Mouse (Mus musculus) heart, embryonic 10.5 days (tissue): ENCODE measurements at regions not wholly inside any gene's neighbourhood (a gene's known extent, or its start where the extent isn't known, plus 50 kb on each side); places are given as distances from the start of the nearest gene placed in this dataset.
A peak's percentile ranks its signal among the peaks of the same experiment; 100 is the strongest.

Experiments
- DNase-seq: peaks from one replicate; pipeline ENCODE4 v3.0.0-alpha.2; 2017; ENCODE audit warnings: low spot score
- H3K27ac ChIP-seq: fragments of 300-500 bp; sonication (generic); 2 replicates; pipeline ENCODE4 v1.5.1; 2016; ENCODE audit warnings: mild to moderate bottlenecking
- H3K27me3 ChIP-seq: fragments of 300-500 bp; sonication (generic); 2 replicates; pipeline ENCODE4 v1.6.1; 2016; ENCODE audit warnings: mild to moderate bottlenecking; ENCODE audit not compliant: poor library complexity, insufficient read depth, severe bottlenecking
- H3K36me3 ChIP-seq: fragments of 300-500 bp; sonication (generic); 2 replicates; pipeline ENCODE4 v1.6.1; 2016; ENCODE audit warnings: mild to moderate bottlenecking, moderate library complexity
- H3K4me1 ChIP-seq: fragments of 300-500 bp; sonication (generic); 2 replicates; pipeline ENCODE4 v1.6.1; 2016; ENCODE audit warnings: mild to moderate bottlenecking
- H3K4me3 ChIP-seq: fragments of 300-500 bp; sonication (generic); 2 replicates; pipeline ENCODE4 v1.5.1; 2016; ENCODE audit warnings: mild to moderate bottlenecking, moderate library complexity
- H3K9me3 ChIP-seq: fragments of 300-500 bp; sonication (generic); 2 replicates; pipeline ENCODE4 v1.6.1; 2016; ENCODE audit warnings: mild to moderate bottlenecking, moderate library complexity
- WGBS: fragments of 180-500 bp; shearing (Covaris S2); methylation state at CpG from one replicate; pipeline ENCODE4 v1.1.7; 2016; 5-methylcytosine and 5-hydroxymethylcytosine counted together

DNA sequence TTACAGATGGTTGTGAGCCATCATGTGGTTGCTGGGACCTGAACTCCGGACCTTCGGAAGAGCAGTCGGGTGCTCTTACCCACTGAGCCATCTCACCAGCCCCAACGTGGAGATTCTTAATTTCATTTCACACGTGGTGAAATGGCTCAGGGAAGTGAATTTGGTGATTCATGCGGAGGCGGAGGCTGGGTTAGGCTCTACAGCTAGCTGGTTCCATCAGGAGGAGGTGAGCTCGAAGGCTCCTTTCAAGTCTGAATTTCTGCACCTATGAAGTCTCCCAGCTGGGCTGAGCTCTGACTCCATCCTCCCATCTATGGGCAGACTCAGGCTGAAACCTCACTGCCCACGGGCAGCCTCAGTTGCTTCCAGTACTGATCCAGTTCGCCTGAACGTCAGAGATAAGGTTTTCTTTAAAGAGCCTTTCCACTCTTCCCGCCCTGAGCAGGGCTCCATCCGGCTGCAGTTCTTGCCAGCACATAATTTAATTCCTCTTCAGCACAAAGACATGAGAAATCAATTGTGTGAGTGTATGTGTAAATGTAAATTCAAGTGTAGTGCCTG lies 103.5 kb upstream of the Chd6 start:
- no peak overlapping the region for H3K27ac ChIP-seq
- WGBS = 72% methylated on average over 13 of the region's 13 CpGs
- no peak for DNase-seq

DNA sequence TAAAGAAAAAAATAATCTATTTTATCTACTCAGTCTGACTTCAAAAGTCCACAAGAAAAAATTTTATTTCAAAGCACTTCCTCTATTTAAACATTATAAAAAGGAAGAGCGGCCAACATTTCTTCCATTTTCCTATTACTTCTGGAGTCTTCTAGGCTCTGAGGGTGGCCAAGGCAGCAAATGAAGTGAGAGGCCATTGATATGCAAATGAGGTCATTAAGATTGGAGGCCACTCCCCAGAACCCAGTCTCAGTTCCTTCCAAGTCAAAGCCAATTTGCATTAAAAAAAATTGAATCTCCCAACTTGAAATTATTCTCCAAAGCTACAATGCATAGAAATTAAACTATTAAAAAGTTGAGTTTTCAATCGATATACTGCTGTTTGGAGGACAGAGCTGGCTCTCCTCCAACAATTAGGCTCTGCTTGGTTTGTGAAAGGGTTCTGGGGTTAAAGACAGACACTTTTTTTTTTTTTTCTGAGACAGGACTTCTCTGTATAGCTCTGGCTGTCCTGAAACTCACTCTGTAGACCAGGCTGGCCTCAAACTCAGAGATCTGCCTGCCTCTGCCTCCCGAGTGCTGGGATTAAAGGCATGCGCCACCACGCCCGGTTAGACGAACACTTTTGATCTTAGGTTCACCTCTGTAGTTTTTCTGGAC lies 88.0 kb upstream of the Chd6 start:
- WGBS = 91% methylated on average over 7 of the region's 7 CpGs
- no peaks in the 10 kb centered on the region for H3K27me3 ChIP-seq
- no peak overlapping the region for H3K27ac ChIP-seq
- no peaks in the 10 kb centered on the region for H3K4me1 ChIP-seq
- H3K4me3 ChIP-seq = no peak overlapping the region
- no peaks in the 10 kb centered on the region for H3K36me3 ChIP-seq
- no peak for DNase-seq
- H3K9me3 ChIP-seq = no peaks in the 10 kb centered on the region

More for the DNA sequence above, 103.5 kb upstream of the Chd6 start:
- no peaks in the 10 kb centered on the region for H3K9me3 ChIP-seq
- H3K36me3 ChIP-seq = no peaks in the 10 kb centered on the region
- H3K4me1 ChIP-seq = no peaks in the 10 kb centered on the region
- no peak overlapping the region for H3K4me3 ChIP-seq
- H3K27me3 ChIP-seq = no peaks in the 10 kb centered on the region

DNA sequence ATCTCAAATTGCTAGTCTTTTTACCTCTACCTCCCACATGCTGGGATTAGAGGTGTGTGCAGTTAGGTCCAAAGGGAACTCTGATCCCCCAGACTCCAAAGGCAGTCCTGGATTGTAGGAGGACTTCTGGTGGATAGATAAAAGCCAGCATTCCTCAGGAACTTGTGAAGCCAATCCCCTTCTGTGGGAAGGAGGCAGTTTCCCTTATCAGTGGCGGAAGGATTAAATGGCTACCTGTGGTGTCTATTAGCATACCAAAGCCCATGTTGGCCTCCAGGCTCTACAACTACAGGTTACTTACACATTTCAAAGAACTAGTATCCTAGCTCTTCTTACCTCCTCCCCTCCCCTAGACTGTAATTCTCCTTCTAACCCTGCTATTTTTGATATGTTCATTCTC lies 78.6 kb upstream of the Chd6 start:
- Histone ChIP-seq H3K4me1 (peaks cover 5% of the 10 kb centered on the region), H3K36me3 (no peaks in the 10 kb centered on the region), H3K27me3 (no peaks in the 10 kb centered on the region), H3K9me3 (no peaks in the 10 kb centered on the region), H3K4me3 (no peak overlapping the region), H3K27ac (no peak overlapping the region)
- DNase-seq = no peak
- 14% methylated on average over 1 of the region's 1 CpGs for WGBS

DNA sequence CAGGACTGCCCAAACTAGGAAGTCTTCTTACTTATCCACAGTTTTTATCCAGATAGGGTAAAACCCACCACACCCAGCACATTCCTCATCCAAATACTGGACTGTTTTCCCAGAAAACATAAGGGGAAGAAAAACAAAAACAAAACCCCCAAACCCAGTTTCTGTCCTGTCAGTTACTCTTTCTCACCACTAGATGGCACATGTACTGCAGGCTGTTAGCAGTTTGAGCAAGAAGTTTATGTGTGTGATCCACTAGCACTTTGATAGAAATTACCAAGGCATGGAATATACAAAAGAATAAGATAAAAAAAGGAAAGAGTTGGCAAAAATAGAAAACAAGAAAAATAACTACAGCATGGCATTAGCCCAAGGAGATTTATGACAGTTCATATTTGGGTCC lies 76.2 kb upstream of the Chd6 start:
- H3K27me3 ChIP-seq = no peaks in the 10 kb centered on the region
- H3K9me3 ChIP-seq = no peaks in the 10 kb centered on the region
- no peak for DNase-seq
- H3K4me1 ChIP-seq = peaks cover 5% of the 10 kb centered on the region
- no peaks in the 10 kb centered on the region for H3K36me3 ChIP-seq
- no peak overlapping the region for H3K4me3 ChIP-seq
- no peak overlapping the region for H3K27ac ChIP-seq

DNA sequence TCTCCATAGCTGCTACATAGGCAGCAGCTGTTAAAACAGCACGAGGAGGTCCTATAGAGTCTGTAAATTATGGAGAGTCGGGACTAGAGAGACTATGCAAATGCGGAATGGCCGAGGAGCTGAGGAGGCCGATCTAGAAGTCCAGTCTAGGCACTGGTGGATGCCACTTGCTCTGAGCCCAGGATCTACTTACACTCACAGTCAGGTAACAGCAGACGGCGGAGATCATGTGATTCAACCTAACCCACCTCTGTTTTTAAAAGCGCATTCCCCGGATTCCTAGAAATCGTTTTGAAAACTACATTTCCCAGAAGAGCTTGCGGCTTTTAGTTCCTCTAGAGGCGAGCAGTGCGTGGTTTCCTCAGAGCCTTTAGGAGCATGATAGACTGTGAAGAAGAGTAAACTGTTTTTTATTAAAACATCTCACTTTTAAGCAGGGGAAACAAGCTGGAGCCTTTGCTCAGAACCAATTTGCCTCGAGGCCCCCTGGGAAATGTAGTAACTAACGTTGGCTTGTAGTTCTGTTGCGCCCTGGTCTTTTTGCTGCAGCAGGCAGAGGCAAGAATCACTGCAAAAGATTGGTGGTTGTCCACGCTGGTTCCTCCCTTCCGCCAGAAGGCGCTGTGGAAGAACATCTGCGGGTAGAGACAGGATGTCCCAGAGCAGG lies 68.6 kb upstream of the Chd6 start:
- WGBS = 3% methylated on average over 20 of the region's 20 CpGs
- Histone ChIP-seq H3K27ac (peak overlapping the region; percentile 88), H3K4me1 (no peaks in the 10 kb centered on the region)

DNA sequence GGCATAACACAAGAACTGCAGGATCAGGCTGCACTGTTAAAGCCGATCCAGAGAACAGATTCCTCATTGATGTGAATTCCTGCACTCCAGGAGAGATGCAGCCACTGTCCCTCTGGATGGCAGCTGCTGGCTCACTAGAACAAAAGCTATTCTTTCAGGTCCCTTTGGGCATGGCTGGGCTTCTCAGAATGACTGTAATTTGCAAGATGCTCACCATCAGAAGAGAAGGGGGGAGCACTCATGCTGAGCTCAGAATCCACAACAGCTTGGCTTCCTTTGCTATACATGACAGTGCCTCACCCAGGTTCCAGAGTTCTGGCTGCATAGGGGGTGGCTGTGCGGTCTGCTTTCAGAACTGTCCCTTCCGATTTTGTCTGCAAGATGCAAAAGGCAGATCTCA lies 57.8 kb upstream of the Chd6 start:
- Histone ChIP-seq H3K9me3 (no peaks in the 10 kb centered on the region), H3K4me3 (no peak overlapping the region), H3K4me1 (no peaks in the 10 kb centered on the region), H3K27ac (no peak overlapping the region), H3K27me3 (no peaks in the 10 kb centered on the region), H3K36me3 (no peaks in the 10 kb centered on the region)
- WGBS = 30% methylated on average over 3 of the region's 3 CpGs
- no peak for DNase-seq

More for the DNA sequence above, 68.6 kb upstream of the Chd6 start:
- peak overlapping the region; percentile 67 for H3K4me3 ChIP-seq
- H3K9me3 ChIP-seq = no peaks in the 10 kb centered on the region
- H3K27me3 ChIP-seq = no peaks in the 10 kb centered on the region
- DNase-seq = peak; percentile 89
- H3K36me3 ChIP-seq = no peaks in the 10 kb centered on the region

DNA sequence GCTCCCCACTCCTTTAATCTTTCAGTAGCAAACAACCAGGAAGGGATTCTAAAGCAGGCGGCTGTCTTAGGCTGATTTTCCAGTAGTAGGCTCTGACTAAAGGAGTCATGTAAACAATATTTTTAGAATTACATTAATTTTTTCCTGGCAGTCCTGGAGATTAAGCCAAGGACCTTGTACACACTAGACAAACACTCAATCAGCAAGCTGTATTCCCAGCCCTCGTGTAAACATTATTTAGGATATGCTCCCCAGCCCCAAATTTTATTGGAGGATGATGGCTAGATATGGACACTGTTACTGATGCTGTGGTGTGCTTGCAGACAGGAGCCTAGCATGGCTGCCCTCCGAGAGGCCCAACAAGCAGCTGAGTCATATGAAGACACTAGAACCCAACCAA lies 56.6 kb upstream of the Chd6 start:
- no peaks in the 10 kb centered on the region for H3K4me1 ChIP-seq
- DNase-seq = no peak
- 71% methylated on average over 3 of the region's 3 CpGs for WGBS
- H3K4me3 ChIP-seq = no peak overlapping the region
- no peaks in the 10 kb centered on the region for H3K36me3 ChIP-seq
- no peak overlapping the region for H3K27ac ChIP-seq
- no peaks in the 10 kb centered on the region for H3K27me3 ChIP-seq
- H3K9me3 ChIP-seq = no peaks in the 10 kb centered on the region

DNA sequence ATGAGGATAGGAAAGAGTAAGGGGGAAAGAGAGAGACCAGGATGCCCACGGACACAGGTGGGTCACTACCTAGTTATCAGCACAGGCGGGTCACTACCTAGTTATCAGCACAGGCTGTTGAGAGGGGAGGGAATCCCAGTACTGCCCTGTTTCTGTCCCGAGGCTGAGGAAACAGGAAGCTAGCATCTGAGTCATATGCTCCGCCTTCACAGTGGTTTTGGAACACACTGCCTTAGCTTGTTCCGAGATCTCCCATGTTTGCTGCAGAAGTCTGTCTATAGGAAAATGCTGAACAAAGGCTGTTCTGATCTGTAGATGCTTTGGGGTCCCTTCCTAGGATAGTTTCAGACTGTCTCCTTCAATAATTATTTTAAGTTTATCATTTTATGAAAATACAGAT lies 55.4 kb upstream of the Chd6 start:
- no peaks in the 10 kb centered on the region for H3K9me3 ChIP-seq
- DNase-seq = no peak
- H3K27me3 ChIP-seq = no peaks in the 10 kb centered on the region
- H3K4me1 ChIP-seq = no peaks in the 10 kb centered on the region
- no peaks in the 10 kb centered on the region for H3K36me3 ChIP-seq
- no peak overlapping the region for H3K4me3 ChIP-seq
- no peak overlapping the region for H3K27ac ChIP-seq
- 40% methylated on average over 5 of the region's 5 CpGs for WGBS
